Mouse (Mus musculus) liver, postnatal 0 days (tissue): ENCODE measurements around the gene Eme2.

ENCODE experiments used
- CTCF ChIP-seq: sonication (generic); IDR thresholded peaks from 2 replicates; pipeline ENCODE4 v1.5.1; 2016; ENCODE audit warnings: antibody characterized with exemption, low read depth
- EP300 ChIP-seq: IDR thresholded peaks from 2 replicates; pipeline ENCODE4 v1.6.1; 2016; ENCODE audit warnings: antibody characterized with exemption, low read depth, mild to moderate bottlenecking

DNA sequence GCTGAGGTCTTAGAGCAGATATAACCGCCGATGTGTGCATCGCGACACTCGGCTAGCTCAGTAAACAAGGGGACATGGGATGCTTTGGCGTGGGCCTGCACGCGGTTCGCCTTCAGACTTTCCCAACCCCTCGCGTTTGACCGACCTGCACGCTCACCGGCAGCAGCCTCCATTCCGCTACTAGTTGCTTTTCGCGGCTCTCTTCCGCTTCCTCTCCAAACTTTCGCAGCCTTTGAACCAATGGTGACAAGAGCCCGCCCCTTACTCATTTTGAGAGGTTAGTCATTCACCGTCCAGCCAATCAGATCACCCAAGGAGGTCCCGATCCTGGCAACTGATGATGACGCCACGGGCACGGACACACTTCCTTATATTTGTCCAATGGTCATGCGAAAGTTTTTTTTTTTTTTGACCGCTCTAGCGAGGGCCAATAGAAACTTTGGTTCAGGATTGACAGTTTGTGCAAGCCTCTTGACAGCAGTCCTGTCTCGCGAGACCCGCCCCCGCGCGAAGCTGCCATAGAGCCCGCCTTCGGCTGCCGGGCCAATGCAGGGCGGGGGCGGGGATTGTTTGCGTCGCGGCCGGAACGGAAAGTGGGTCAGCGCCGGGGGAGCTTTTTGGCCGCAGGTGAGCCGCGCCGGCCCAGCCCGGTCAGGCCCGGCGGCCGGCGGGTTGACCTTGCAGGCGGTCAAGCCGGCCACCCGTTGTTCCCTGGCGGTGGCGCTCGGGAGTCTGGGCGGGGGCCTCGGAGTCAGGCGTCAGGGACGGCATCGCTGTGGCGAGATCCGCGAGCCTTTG lies 8.6 kb downstream of the Eme2 start, which contains the start of the genes Nubp2 and Spsb3:
- TF ChIP-seq CTCF (peak; percentile 49), EP300 (peak; percentile 85)
